Mouse (Mus musculus) adrenal gland, adult 18-20 months (tissue): ENCODE data around the gene Zscan22. TPM values are rescaled to one million over a fixed set of nuclear protein-coding genes. Genes with fewer than 3 reads are reported as not detected.
"Not testable (repeated sequence)": the region's sequence is repeated elsewhere in the genome, so short reads cannot be mapped to it uniquely, and the experiment has no call there.

Experiments
- DNase-seq, 2 experiments: peaks; one replicate each; pipeline ENCODE4 v3.0.0; 2021 to 2022; ENCODE audit warnings: low spot score in 2 of 2
- total RNA-seq, 2 experiments: library from RNA; stranded (reverse); gene quantifications; 1 replicate in 1 of 2; 2 replicates in 1 of 2; pipeline ENCODE4 v1.2.3; 2021

Gene Zscan22
- total RNA-seq, 2 experiments from 2014 or later, result 13.9 to 14.2 TPM

DNA sequence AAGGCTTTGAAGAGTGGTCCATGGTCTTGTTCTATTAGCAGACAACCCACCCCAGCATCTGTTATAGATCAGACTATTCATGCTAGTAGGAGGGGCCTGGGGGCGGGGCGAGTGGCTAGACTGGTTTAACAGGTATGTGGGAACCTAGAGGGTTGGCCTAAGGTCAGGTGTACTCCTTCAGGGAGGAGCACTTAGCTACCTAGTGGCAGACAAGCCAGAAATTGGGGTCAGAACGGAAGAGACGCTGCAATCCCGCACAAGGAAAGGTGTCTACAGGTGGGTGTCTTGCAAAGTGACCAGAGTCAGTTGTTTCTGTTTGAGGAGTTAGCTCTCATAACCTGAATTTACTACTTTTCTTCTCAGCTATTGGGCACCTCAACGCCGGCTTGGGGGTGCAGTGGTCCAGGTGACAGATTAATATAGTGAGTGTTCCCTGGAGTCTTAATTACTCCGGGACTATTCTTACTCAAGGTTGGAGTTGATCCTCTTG, 29.6 kb downstream of the Zscan22 start, which contains the start of gene Rnf225:
Rnf225 (plus strand) TSS at position 226 of the 490 bp plus-strand sequence.
- no peak for DNase-seq

- peak; percentile 36 to 46 for DNase-seq
These were observed 30.3 kb downstream of the Zscan22 start for GRCm38 (mm10) chr7:12927693-12928589.

GRCm38 (mm10) chr7:12933615-12934140, 36.1 kb downstream of the Zscan22 start:
- no peak for DNase-seq

- DNase-seq, result no peak
These were observed 37.2 kb downstream of the Zscan22 start for GRCm38 (mm10) chr7:12934808-12935207.

DNA sequence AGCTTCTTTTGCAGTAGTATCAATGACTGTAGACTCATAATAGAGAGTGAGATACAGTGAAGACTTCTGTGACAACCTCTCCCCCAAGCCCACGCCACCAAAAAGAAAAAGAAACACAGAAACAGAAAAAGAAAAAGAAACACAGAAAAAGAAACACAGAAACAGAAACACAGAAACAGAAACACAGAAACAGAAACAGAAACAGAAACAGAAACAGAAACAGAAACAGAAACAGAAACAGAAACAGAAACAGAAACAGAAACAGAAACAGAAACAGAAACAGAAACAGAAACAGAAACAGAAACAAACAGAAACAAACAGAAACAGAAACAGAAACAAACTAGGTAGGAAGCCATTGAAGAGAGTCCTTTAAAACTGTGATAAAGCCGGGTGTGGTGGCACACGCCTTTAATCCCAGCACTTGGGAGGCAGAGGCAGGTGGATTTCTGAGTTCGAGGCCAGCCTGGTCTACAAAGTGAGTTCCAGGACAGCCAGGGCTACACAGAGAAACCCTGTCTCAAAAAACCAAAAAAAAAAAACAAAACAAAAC, 39.7 kb downstream of the Zscan22 start:
- DNase-seq, result not testable (repeated sequence)

DNA sequence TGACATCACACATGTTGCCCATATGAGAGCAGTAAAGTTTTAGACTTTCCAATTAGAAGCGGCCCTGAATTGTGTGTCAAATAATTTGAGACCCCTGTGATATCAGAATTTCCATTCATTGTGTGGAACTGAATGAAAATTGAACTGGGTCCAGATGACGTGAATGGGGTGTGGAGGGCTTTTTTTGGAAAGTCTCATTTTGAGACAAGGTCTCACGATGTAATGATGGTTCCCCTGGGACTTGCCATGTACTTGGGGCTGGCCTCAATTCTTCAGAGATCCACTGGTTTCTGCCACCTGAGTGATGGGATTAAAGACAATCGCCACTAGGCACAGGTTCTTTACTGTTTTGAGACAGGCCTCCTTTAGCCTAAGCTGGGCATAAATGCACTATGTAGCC, 43.0 kb downstream of the Zscan22 start:
- no peak for DNase-seq

DNA sequence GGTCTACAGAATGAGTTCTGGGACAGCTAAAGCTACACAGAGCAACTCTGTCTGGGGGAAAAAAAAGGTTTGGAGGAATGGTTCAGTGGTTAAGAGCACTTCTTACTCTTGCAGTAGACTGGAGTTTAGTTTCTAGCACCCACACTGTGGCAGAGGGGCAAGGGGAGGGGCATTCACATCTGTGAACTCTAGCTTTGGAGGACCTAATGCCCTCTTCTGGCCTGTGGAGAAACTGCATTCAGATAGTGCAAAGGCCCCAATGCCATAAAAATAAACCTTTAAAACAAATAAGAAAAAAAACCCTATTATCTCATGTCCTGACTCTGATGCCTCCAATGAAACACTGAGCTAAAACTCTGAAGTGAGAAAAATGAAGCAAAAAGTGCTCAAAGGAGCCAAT, 45.9 kb downstream of the Zscan22 start:
- DNase-seq, result no peak

GRCm38 (mm10) chr7:12949032-12949871, 51.6 kb downstream of the Zscan22 start:
- peak; percentile 78 to 81 for DNase-seq

DNA sequence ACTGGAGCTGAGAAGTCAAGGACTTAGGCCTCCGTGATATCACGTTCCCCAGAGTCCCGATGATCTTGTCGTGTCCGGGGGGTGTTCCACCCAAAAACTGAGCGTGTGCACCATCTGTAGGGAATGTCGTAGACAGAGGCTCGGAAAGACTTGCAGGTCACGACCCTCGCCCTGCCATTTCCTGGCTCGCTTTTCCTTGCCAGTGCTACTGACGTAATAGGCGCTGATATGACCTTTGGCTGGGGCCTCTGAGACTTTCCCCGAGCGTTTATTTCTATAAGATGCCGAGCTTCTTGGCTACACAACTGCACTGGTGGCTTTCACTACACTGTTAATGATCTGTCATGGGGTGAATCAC, 52.2 kb downstream of the Zscan22 start:
- no peak for DNase-seq

- DNase-seq, result no peak
These were observed 57.3 kb downstream of the Zscan22 start for GRCm38 (mm10) chr7:12954896-12955295.

DNA sequence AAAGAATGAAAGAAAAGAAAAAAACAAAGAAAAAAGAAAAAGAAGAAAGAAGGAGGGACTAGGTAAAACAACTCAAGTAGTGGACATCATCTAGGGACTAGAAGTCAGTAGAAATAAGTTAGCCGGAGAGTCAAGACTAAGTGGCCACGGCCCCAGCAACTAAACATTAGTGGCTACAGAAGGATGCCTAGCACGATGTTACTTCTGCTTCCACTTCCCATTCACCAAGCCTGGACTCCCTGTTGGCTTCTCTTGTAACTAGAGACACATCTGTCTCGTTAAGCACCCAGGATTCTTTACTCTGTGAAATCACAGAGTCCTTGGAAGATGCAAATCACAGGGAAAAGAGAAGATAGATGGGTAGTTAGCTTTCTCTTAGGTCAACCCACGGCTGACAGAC, 59.9 kb downstream of the Zscan22 start:
- no peak for DNase-seq

Other genes starting within 250 kb of the Zscan22 start
- gene Vmn2r55, start 212.8 kb upstream of the Zscan22 start, total RNA-seq, result not detected
- not detected for gene Vmn2r56, start 162.8 kb upstream of the Zscan22 start, total RNA-seq
- 1 to 10 TPM; 2.4 to 3.1 TPM for gene Zscan18, start 94.2 kb upstream of the Zscan22 start, total RNA-seq
- gene Zfp329, start 79.0 kb upstream of the Zscan22 start, total RNA-seq, result 10 to 100 TPM in 1 of 2 experiments, 1 to 10 TPM in 1; 9.2 to 10.1 TPM
- gene Zfp110, start 63.1 kb upstream of the Zscan22 start, total RNA-seq, result 10 to 100 TPM; 20.0 to 27.6 TPM
- 1 to 10 TPM; 3.0 to 4.0 TPM for gene Zfp128, start 16.6 kb upstream of the Zscan22 start, total RNA-seq
- 100 to 1,000 TPM; 896 to 922 TPM for gene Rps5, start 24.5 kb downstream of the Zscan22 start, total RNA-seq
- gene Rnf225, start 29.6 kb downstream of the Zscan22 start, total RNA-seq, result under 1 TPM; 0.30 to 0.45 TPM
- gene Zfp324, start 68.0 kb downstream of the Zscan22 start, total RNA-seq, result 1 to 10 TPM; 8.4 to 9.5 TPM
- 1 to 10 TPM; 5.7 to 6.5 TPM for gene Zfp446, start 80.0 kb downstream of the Zscan22 start, total RNA-seq
- under 1 TPM in 1 of 2 experiments, not detected in 1; 0.70 TPM for gene Slc27a5, start 100.4 kb downstream of the Zscan22 start, total RNA-seq
- gene Trim28, start 101.3 kb downstream of the Zscan22 start, total RNA-seq, result 100 to 1,000 TPM; 201 to 235 TPM
- 10 to 100 TPM; 12.1 to 12.5 TPM for gene Zbtb45, start 112.2 kb downstream of the Zscan22 start, total RNA-seq
- 100 to 1,000 TPM; 210 to 213 TPM for gene Chmp2a, start 137.0 kb downstream of the Zscan22 start, total RNA-seq
- 100 to 1,000 TPM; 162 to 182 TPM for gene Ube2m, start 140.5 kb downstream of the Zscan22 start, total RNA-seq
- gene Mzf1, start 156.9 kb downstream of the Zscan22 start, total RNA-seq, result 1 to 10 TPM; 1.8 to 2.2 TPM
- gene Vmn1r85, start 197.4 kb downstream of the Zscan22 start, total RNA-seq, result not detected
- not detected for gene Vmn1r86, start 222.1 kb downstream of the Zscan22 start, total RNA-seq
- not detected for gene Vmn1r87, start 242.3 kb downstream of the Zscan22 start, total RNA-seq